Mouse (Mus musculus) testis, adult 2 months (tissue): ENCODE measurements around the gene Cth. TPM values are rescaled to one million over a fixed set of nuclear protein-coding genes. Genes with fewer than 3 reads are reported as not detected.

Source experiments
- H3K27ac ChIP-seq: fragments of 200-500 bp; 2 replicates; pipeline ENCODE4 v1.5.1; 2012; ENCODE audit warnings: low read depth, low read length; ENCODE audit not compliant: control insufficient read depth, insufficient read depth
- H3K27me3 ChIP-seq: fragments of 200-500 bp; 2 replicates; pipeline ENCODE4 v1.6.1; 2012; ENCODE audit warnings: mild to moderate bottlenecking, low read length, moderate library complexity; ENCODE audit not compliant: control insufficient read depth, insufficient read depth
- H3K36me3 ChIP-seq: fragments of 200-500 bp; 2 replicates; pipeline ENCODE4 v1.6.1; 2012; ENCODE audit warnings: mild to moderate bottlenecking, low read length; ENCODE audit not compliant: control insufficient read depth, insufficient read depth
- H3K4me1 ChIP-seq: fragments of 200-500 bp; 2 replicates; pipeline ENCODE4 v1.6.1; 2012; ENCODE audit warnings: low read length; ENCODE audit not compliant: control insufficient read depth, insufficient read depth
- H3K4me3 ChIP-seq: fragments of 200-500 bp; 2 replicates; pipeline ENCODE4 v1.5.1; 2012; ENCODE audit warnings: low read depth, mild to moderate bottlenecking, low read length, moderate library complexity, mixed read lengths; ENCODE audit not compliant: control insufficient read depth
- CTCF ChIP-seq: fragments of 200-500 bp; IDR thresholded peaks from 2 replicates; pipeline ENCODE4 v1.5.1; 2012; ENCODE audit warnings: low read depth, mild to moderate bottlenecking, inconsistent platforms, low read length, moderate library complexity; ENCODE audit not compliant: control insufficient read depth, insufficient read depth, insufficient replicate concordance
- POLR2A ChIP-seq: fragments of 200-500 bp; IDR thresholded peaks from 2 replicates; pipeline ENCODE4 v1.6.1; 2012; ENCODE audit warnings: low read depth, mild to moderate bottlenecking, inconsistent platforms, low read length, moderate library complexity; ENCODE audit not compliant: control insufficient read depth
- polyA plus RNA-seq: library from polyadenylated mRNA; depleted of rRNA; stranded (reverse); fragments of >200 nt; gene quantifications from 2 replicates; pipeline ENCODE4 v1.2.3, GENCODE M21; 2012

Cth gene
- polyA plus RNA-seq, 1 experiment: 0.98 TPM

GRCm38 (mm10) chr3:157910262-157910661 is 14.6 kb downstream of the Cth start:
- no peaks in the 10 kb centered on the region for H3K27me3 ChIP-seq
- no peaks in the 10 kb centered on the region for H3K36me3 ChIP-seq
- TF ChIP-seq CTCF (no peak), POLR2A (no peak)
- H3K4me1 ChIP-seq: no peaks in the 10 kb centered on the region
- no peak overlapping the region for H3K27ac ChIP-seq
- no peak overlapping the region for H3K4me3 ChIP-seq

- Histone ChIP-seq H3K4me3 (no peak overlapping the region), H3K27ac (no peak overlapping the region), H3K27me3 (no peaks in the 10 kb centered on the region), H3K36me3 (no peaks in the 10 kb centered on the region), H3K4me1 (no peaks in the 10 kb centered on the region)
- no peak for TF ChIP-seq CTCF
- no peak for TF ChIP-seq POLR2A
These were observed 16.7 kb downstream of the Cth start for GRCm38 (mm10) chr3:157908166-157908565.

GRCm38 (mm10) chr3:157901721-157902120 is 23.2 kb downstream of the Cth start:
- Histone ChIP-seq H3K4me3 (no peak overlapping the region), H3K27me3 (no peaks in the 10 kb centered on the region), H3K27ac (no peak overlapping the region), H3K4me1 (no peaks in the 10 kb centered on the region), H3K36me3 (no peaks in the 10 kb centered on the region)
- TF ChIP-seq POLR2A (no peak), CTCF (no peak)

GRCm38 (mm10) chr3:157899986-157900385 is 24.9 kb downstream of the Cth start:
- TF ChIP-seq POLR2A: no peak
- TF ChIP-seq CTCF: no peak
- no peaks in the 10 kb centered on the region for H3K27me3 ChIP-seq

GRCm38 (mm10) chr3:157897645-157898044 is 27.2 kb downstream of the Cth start:
- no peaks in the 10 kb centered on the region for H3K27me3 ChIP-seq
- no peaks in the 10 kb centered on the region for H3K4me1 ChIP-seq
- H3K4me3 ChIP-seq: no peak overlapping the region
- no peak for TF ChIP-seq CTCF
- TF ChIP-seq POLR2A: no peak
- no peaks in the 10 kb centered on the region for H3K36me3 ChIP-seq
- no peak overlapping the region for H3K27ac ChIP-seq

More at GRCm38 (mm10) chr3:157899986-157900385, 24.9 kb downstream of the Cth start:
- no peak overlapping the region for H3K27ac ChIP-seq
- H3K36me3 ChIP-seq: no peaks in the 10 kb centered on the region
- H3K4me1 ChIP-seq: no peaks in the 10 kb centered on the region
- H3K4me3 ChIP-seq: no peak overlapping the region

GRCm38 (mm10) chr3:157891819-157892218 is 33.1 kb downstream of the Cth start:
- H3K27ac ChIP-seq: no peak overlapping the region
- H3K4me1 ChIP-seq: no peaks in the 10 kb centered on the region
- no peak overlapping the region for H3K4me3 ChIP-seq
- H3K36me3 ChIP-seq: no peaks in the 10 kb centered on the region
- no peak for TF ChIP-seq POLR2A
- TF ChIP-seq CTCF: no peak
- no peaks in the 10 kb centered on the region for H3K27me3 ChIP-seq

GRCm38 (mm10) chr3:157884081-157884643 is 40.7 kb downstream of the Cth start:
- TF ChIP-seq CTCF (no peak), POLR2A (no peak)
- H3K27ac ChIP-seq: no peak overlapping the region
- H3K36me3 ChIP-seq: no peaks in the 10 kb centered on the region
- H3K4me1 ChIP-seq: no peaks in the 10 kb centered on the region
- H3K27me3 ChIP-seq: no peaks in the 10 kb centered on the region
- no peak overlapping the region for H3K4me3 ChIP-seq

GRCm38 (mm10) chr3:157883085-157883484 is 41.8 kb downstream of the Cth start:
- Histone ChIP-seq H3K4me1 (no peaks in the 10 kb centered on the region), H3K36me3 (no peaks in the 10 kb centered on the region), H3K4me3 (no peak overlapping the region), H3K27ac (no peak overlapping the region), H3K27me3 (no peaks in the 10 kb centered on the region)
- no peak for TF ChIP-seq CTCF
- no peak for TF ChIP-seq POLR2A
